Mouse (Mus musculus) liver, embryonic 16.5 days (tissue): Measurements from ENCODE around the gene Eef2kmt. TPM values are rescaled to one million over a fixed set of nuclear protein-coding genes. Genes with fewer than 3 reads are reported as not detected.

Experiments
- ATAC-seq: fragments of 200-750 bp; cut with Nextera tagmentation; 2 replicates; pipeline ENCODE4 v1.8.0; 2017; ENCODE audit warnings: low read depth, mild to moderate bottlenecking, moderate number of reproducible peaks, moderate library complexity
- H3K27ac ChIP-seq: fragments of 300-500 bp; sonication (generic); 2 replicates; pipeline ENCODE4 v1.5.1; 2014; ENCODE audit warnings: mild to moderate bottlenecking, low read length
- H3K27me3 ChIP-seq: fragments of 300-500 bp; sonication (generic); 2 replicates; pipeline ENCODE4 v1.6.1; 2014; ENCODE audit warnings: low read depth, low read length, mixed read lengths; ENCODE audit not compliant: control insufficient read depth, insufficient read depth
- H3K36me3 ChIP-seq: fragments of 300-500 bp; sonication (generic); 2 replicates; pipeline ENCODE4 v1.6.1; 2014; ENCODE audit warnings: mild to moderate bottlenecking; ENCODE audit not compliant: control insufficient read depth, insufficient read depth
- H3K4me1 ChIP-seq: fragments of 300-500 bp; sonication (generic); 2 replicates; pipeline ENCODE4 v1.6.1; 2014; ENCODE audit warnings: low read depth, low read length, mixed read lengths; ENCODE audit not compliant: control insufficient read depth
- H3K4me2 ChIP-seq: fragments of 300-500 bp; sonication (generic); 2 replicates; pipeline ENCODE4 v1.6.1; 2014; ENCODE audit warnings: low read depth, low read length, mixed read lengths
- H3K4me3 ChIP-seq: fragments of 300-500 bp; sonication (generic); 2 replicates; pipeline ENCODE4 v1.5.1; 2014; ENCODE audit warnings: low read depth, mild to moderate bottlenecking, low read length
- H3K9ac ChIP-seq: fragments of 300-500 bp; sonication (generic); 2 replicates; pipeline ENCODE4 v1.6.1; 2014; ENCODE audit warnings: low read depth, low read length
- H3K9me3 ChIP-seq: fragments of 300-500 bp; sonication (generic); replicated peaks from 2 replicates; pipeline ENCODE4 v1.6.1; 2016; ENCODE audit warnings: low read length; ENCODE audit not compliant: control insufficient read depth
- WGBS: fragments of 180-500 bp; shearing (Covaris S2); extraction: QIAGEN DNeasy Blood & Tissue Kit; methylation state at CpG from one replicate; pipeline ENCODE4 v1.1.7; 2014; ENCODE audit not compliant: insufficient replicate concordance; 5-methylcytosine and 5-hydroxymethylcytosine counted together
- polyA plus RNA-seq: library from polyadenylated mRNA; unstranded; fragments of >200 nt; fragmentation: Nextera tagmentation; extraction: Ambion mirVana; gene quantifications from 2 replicates; pipeline ENCODE4 v1.2.1, GENCODE M21; 2015

Gene Eef2kmt
- polyA plus RNA-seq = 8.2 and 8.5 TPM in 2 replicates

- WGBS = 1% methylated on average over 54 of the region's 57 CpGs
- peak within 1 kb of the TSS; percentile 35 for H3K27ac ChIP-seq
- H3K4me2 ChIP-seq = peak within 1 kb of the TSS; percentile 85
- peak within 1 kb of the TSS; percentile 69 for H3K4me3 ChIP-seq
- H3K9me3 ChIP-seq = no peaks in the 10 kb centered on the region
- peak; percentile 95 for ATAC-seq
- peaks cover 18% of the 10 kb centered on the region for H3K4me1 ChIP-seq
- H3K27me3 ChIP-seq = no peaks in the 10 kb centered on the region
- H3K9ac ChIP-seq = peak within 1 kb of the TSS; percentile 72
- H3K36me3 ChIP-seq = no peaks in the 10 kb centered on the region
Measured at GRCm38 (mm10) chr16:5255779-5256496, at the start of gene Eef2kmt. TSS of gene Eef2kmt (minus strand) at chr16:5255983.

GRCm38 (mm10) chr16:5295238-5295637 is 39.5 kb upstream of the Eef2kmt start:
- H3K27ac ChIP-seq = no peak overlapping the region
- no peak overlapping the region for H3K4me2 ChIP-seq
- WGBS = 45% methylated on average over 5 of the region's 5 CpGs
- H3K27me3 ChIP-seq = no peaks in the 10 kb centered on the region
- ATAC-seq = no peak
- H3K9ac ChIP-seq = no peak overlapping the region
- H3K4me1 ChIP-seq = no peaks in the 10 kb centered on the region
- no peaks in the 10 kb centered on the region for H3K9me3 ChIP-seq
- H3K4me3 ChIP-seq = no peak overlapping the region
- no peaks in the 10 kb centered on the region for H3K36me3 ChIP-seq

- Histone ChIP-seq H3K4me3 (no peak overlapping the region), H3K27ac (no peak overlapping the region), H3K27me3 (no peaks in the 10 kb centered on the region), H3K4me1 (no peaks in the 10 kb centered on the region), H3K4me2 (no peak overlapping the region), H3K9ac (no peak overlapping the region), H3K36me3 (no peaks in the 10 kb centered on the region), H3K9me3 (no peaks in the 10 kb centered on the region)
- 32% methylated on average over 3 of the region's 3 CpGs for WGBS
- ATAC-seq = no peak
Measured at GRCm38 (mm10) chr16:5285376-5285775, 29.6 kb upstream of the Eef2kmt start.

GRCm38 (mm10) chr16:5282686-5283085 is 26.9 kb upstream of the Eef2kmt start:
- WGBS = 64% methylated on average over 9 of the region's 9 CpGs
- Histone ChIP-seq H3K9me3 (no peaks in the 10 kb centered on the region), H3K27me3 (no peaks in the 10 kb centered on the region), H3K9ac (no peak overlapping the region), H3K4me3 (no peak overlapping the region), H3K36me3 (no peaks in the 10 kb centered on the region), H3K4me2 (no peak overlapping the region), H3K4me1 (no peaks in the 10 kb centered on the region), H3K27ac (no peak overlapping the region)
- no peak for ATAC-seq

- Histone ChIP-seq H3K9ac (no peak overlapping the region), H3K4me1 (no peaks in the 10 kb centered on the region), H3K27me3 (no peaks in the 10 kb centered on the region), H3K9me3 (no peaks in the 10 kb centered on the region), H3K4me3 (no peak overlapping the region), H3K36me3 (no peaks in the 10 kb centered on the region), H3K27ac (no peak overlapping the region), H3K4me2 (no peak overlapping the region)
- no peak for ATAC-seq
- 63% methylated on average over 5 of the region's 5 CpGs for WGBS
Measured at GRCm38 (mm10) chr16:5279571-5280222, 23.9 kb upstream of the Eef2kmt start.

- H3K27ac ChIP-seq = no peak overlapping the region
- H3K27me3 ChIP-seq = no peaks in the 10 kb centered on the region
- no peaks in the 10 kb centered on the region for H3K36me3 ChIP-seq
- ATAC-seq = no peak
- 41% methylated on average over 3 of the region's 3 CpGs for WGBS
- no peak overlapping the region for H3K4me2 ChIP-seq
- H3K4me3 ChIP-seq = no peak overlapping the region
- H3K9me3 ChIP-seq = no peaks in the 10 kb centered on the region
- no peak overlapping the region for H3K9ac ChIP-seq
- no peaks in the 10 kb centered on the region for H3K4me1 ChIP-seq
Measured at GRCm38 (mm10) chr16:5272371-5272770, 16.6 kb upstream of the Eef2kmt start.

- no peak for ATAC-seq
- 46% methylated on average over 4 of the region's 4 CpGs for WGBS
- Histone ChIP-seq H3K4me1 (no peaks in the 10 kb centered on the region), H3K4me3 (no peak overlapping the region), H3K27ac (no peak overlapping the region), H3K4me2 (no peak overlapping the region), H3K27me3 (no peaks in the 10 kb centered on the region), H3K9me3 (no peaks in the 10 kb centered on the region), H3K36me3 (no peaks in the 10 kb centered on the region), H3K9ac (no peak overlapping the region)
Measured at GRCm38 (mm10) chr16:5271411-5272035, 15.7 kb upstream of the Eef2kmt start.

- Histone ChIP-seq H3K9ac (no peak overlapping the region), H3K4me1 (no peaks in the 10 kb centered on the region), H3K27ac (no peak overlapping the region), H3K4me2 (no peak overlapping the region), H3K27me3 (no peaks in the 10 kb centered on the region), H3K36me3 (no peaks in the 10 kb centered on the region), H3K4me3 (no peak overlapping the region), H3K9me3 (no peaks in the 10 kb centered on the region)
- no peak for ATAC-seq
- 71% methylated on average over 7 of the region's 7 CpGs for WGBS
Measured at GRCm38 (mm10) chr16:5263926-5264325, 8.1 kb upstream of the Eef2kmt start.

- H3K4me3 ChIP-seq = no peak overlapping the region
- H3K4me2 ChIP-seq = no peak overlapping the region
- ATAC-seq = no peak
- H3K27me3 ChIP-seq = no peaks in the 10 kb centered on the region
- no peaks in the 10 kb centered on the region for H3K9me3 ChIP-seq
- H3K9ac ChIP-seq = no peak overlapping the region
- H3K27ac ChIP-seq = no peak overlapping the region
- no peaks in the 10 kb centered on the region for H3K4me1 ChIP-seq
- H3K36me3 ChIP-seq = no peaks in the 10 kb centered on the region
- 79% methylated on average over 8 of the region's 8 CpGs for WGBS
Measured at GRCm38 (mm10) chr16:5263156-5263555, 7.4 kb upstream of the Eef2kmt start.
